Mouse (Mus musculus) forebrain, embryonic 11.5 days (tissue): ENCODE data around the gene Mad1l1. TPM values are rescaled to one million over a fixed set of nuclear protein-coding genes. Genes with fewer than 3 reads are reported as not detected.
A peak's percentile ranks its signal among the peaks of the same experiment; 100 is the strongest.

ENCODE experiments used
- ATAC-seq: fragments of 200-750 bp; cut with Nextera tagmentation; replicated peaks from 2 replicates; pipeline ENCODE4 v1.8.0; 2017; ENCODE audit warnings: moderate TSS enrichment; ENCODE audit not compliant: low FRiP score
- DNase-seq: peaks from one replicate; pipeline ENCODE4 v3.0.0-alpha.2; 2017; ENCODE audit warnings: low spot score
- H3K27ac ChIP-seq: fragments of 300-500 bp; sonication (generic); 2 replicates; pipeline ENCODE4 v1.5.1; 2014; ENCODE audit warnings: low read depth, low read length
- H3K27me3 ChIP-seq: fragments of 300-500 bp; sonication (generic); 2 replicates; pipeline ENCODE4 v1.6.1; 2014; ENCODE audit warnings: mild to moderate bottlenecking, low read length, mixed read lengths; ENCODE audit not compliant: control insufficient read depth, insufficient read depth
- H3K36me3 ChIP-seq: fragments of 300-500 bp; sonication (generic); 2 replicates; pipeline ENCODE4 v1.6.1; 2014; ENCODE audit warnings: mild to moderate bottlenecking, low read length, moderate library complexity, mixed read lengths; ENCODE audit not compliant: control insufficient read depth, insufficient read depth
- H3K4me1 ChIP-seq: fragments of 300-500 bp; sonication (generic); replicated peaks from 2 replicates; pipeline ENCODE4 v1.6.1; 2014; ENCODE audit warnings: low read length, mixed read lengths; ENCODE audit not compliant: control insufficient read depth, insufficient read depth
- H3K4me2 ChIP-seq: fragments of 300-500 bp; sonication (generic); 2 replicates; pipeline ENCODE4 v1.6.1; 2014; ENCODE audit warnings: low read depth, mild to moderate bottlenecking, low read length, moderate library complexity, mixed read lengths; ENCODE audit not compliant: severe bottlenecking
- H3K4me3 ChIP-seq: fragments of 300-500 bp; sonication (generic); 2 replicates; pipeline ENCODE4 v1.5.1; 2014; ENCODE audit warnings: low read depth, low read length
- H3K9ac ChIP-seq: fragments of 300-500 bp; sonication (generic); 2 replicates; pipeline ENCODE4 v1.6.1; 2014; ENCODE audit warnings: low read length
- H3K9me3 ChIP-seq: fragments of 300-500 bp; sonication (generic); 2 replicates; pipeline ENCODE4 v1.6.1; 2016; ENCODE audit warnings: low read length, mixed read lengths; ENCODE audit not compliant: control insufficient read depth
- WGBS: fragments of 180-500 bp; shearing (Covaris S2); extraction: QIAGEN DNeasy Blood & Tissue Kit; methylation state at CpG from one replicate; pipeline ENCODE4 v1.1.7; 2014; 5-methylcytosine and 5-hydroxymethylcytosine counted together
- polyA plus RNA-seq: library from polyadenylated mRNA; unstranded; fragments of >200 nt; fragmentation: Nextera tagmentation; extraction: Ambion mirVana; gene quantifications from 2 replicates; pipeline ENCODE4 v1.2.1, GENCODE M21; 2014

The Mad1l1 gene
- polyA plus RNA-seq, 1 experiment from 2014 or later, result 52.7 TPM

DNA sequence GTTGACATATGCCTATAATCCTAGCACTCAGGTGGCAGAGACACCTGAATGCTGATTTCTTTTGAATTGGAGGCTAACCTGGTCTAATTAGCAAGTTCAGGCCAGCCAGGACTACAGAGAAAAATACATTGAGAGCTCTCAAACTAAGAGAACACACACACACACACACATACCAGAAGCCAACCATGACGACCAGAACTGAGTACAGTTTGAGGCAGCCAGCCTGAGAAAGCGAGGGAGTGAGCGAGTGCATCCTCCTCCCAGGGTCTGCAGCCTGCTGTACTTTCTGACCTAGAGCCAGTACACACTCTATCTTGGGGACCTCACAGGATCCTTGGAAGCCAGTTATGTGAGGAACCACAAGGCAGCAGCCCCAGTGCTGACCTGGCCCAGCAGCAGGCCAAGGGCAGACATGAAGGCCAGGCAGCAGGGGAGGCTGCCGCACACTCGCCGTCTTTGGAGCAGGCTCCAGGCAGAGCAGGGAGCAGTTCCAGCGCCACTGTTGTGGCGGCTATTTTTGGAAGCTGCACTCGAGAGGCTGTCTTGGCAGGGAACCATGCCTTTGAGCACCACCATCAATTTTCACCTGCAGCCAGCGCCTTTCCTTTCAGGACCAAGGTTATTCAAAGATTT lies 143.2 kb downstream of the Mad1l1 start:
- H3K27ac ChIP-seq, result no peak overlapping the region
- ATAC-seq (no peak), DNase-seq (no peak)
- WGBS, result 71% methylated on average over 10 of the region's 10 CpGs
- peaks cover 8% of the 10 kb centered on the region; the same call in 1 of the 2 replicates for H3K4me1 ChIP-seq
- no peaks in the 10 kb centered on the region for H3K27me3 ChIP-seq
- no peaks in the 10 kb centered on the region for H3K36me3 ChIP-seq
- no peak overlapping the region for H3K4me2 ChIP-seq
- no peaks in the 10 kb centered on the region for H3K9me3 ChIP-seq
- H3K4me3 ChIP-seq, result no peak overlapping the region
- no peak overlapping the region for H3K9ac ChIP-seq

DNA sequence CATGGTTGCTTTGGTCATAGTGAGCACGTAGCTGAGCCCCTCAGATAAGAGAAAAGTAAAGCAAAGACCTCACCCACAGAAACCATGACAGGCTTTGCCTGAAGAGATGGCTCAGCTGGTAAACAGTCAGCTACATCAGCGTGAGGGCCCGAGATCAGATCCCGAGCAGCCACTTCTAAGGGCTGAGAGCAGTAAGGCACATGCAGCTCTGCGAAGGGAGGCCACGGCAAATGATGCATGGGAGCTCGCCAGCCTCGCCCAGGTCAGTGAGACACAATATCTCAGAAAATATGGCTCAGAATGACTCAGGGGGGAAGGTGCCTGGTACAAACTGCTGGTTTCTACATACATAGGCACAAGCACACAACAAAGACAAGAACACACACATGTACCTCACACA lies 143.8 kb downstream of the Mad1l1 start:
- no peak overlapping the region for H3K9ac ChIP-seq
- no peak overlapping the region for H3K4me3 ChIP-seq
- no peaks in the 10 kb centered on the region for H3K27me3 ChIP-seq
- no peaks in the 10 kb centered on the region for H3K36me3 ChIP-seq
- H3K4me1 ChIP-seq, result peaks cover 8% of the 10 kb centered on the region; the same call in 1 of the 2 replicates
- WGBS, result 87% methylated on average over 8 of the region's 8 CpGs
- no peak overlapping the region for H3K4me2 ChIP-seq
- no peaks in the 10 kb centered on the region for H3K9me3 ChIP-seq
- no peak overlapping the region for H3K27ac ChIP-seq
- no peak for DNase-seq
- no peak for ATAC-seq

- no peaks in the 10 kb centered on the region for H3K9me3 ChIP-seq
- H3K4me1 ChIP-seq, result peaks cover 8% of the 10 kb centered on the region; the same call in 1 of the 2 replicates
- H3K4me3 ChIP-seq, result no peak overlapping the region
- no peak overlapping the region for H3K9ac ChIP-seq
- no peak overlapping the region for H3K4me2 ChIP-seq
- H3K27me3 ChIP-seq, result no peaks in the 10 kb centered on the region
- H3K27ac ChIP-seq, result no peak overlapping the region
- DNase-seq (no peak), ATAC-seq (no peak)
- no peaks in the 10 kb centered on the region for H3K36me3 ChIP-seq
- WGBS, result 58% methylated on average over 3 of the region's 3 CpGs
Measured at GRCm38 (mm10) chr5:140176370-140176769, 145.0 kb downstream of the Mad1l1 start.

- peaks cover 8% of the 10 kb centered on the region; the same call in 1 of the 2 replicates for H3K4me1 ChIP-seq
Measured at GRCm38 (mm10) chr5:140174814-140175490, 146.4 kb downstream of the Mad1l1 start.

GRCm38 (mm10) chr5:140174066-140174465 lies 147.3 kb downstream of the Mad1l1 start:
- H3K9ac ChIP-seq, result no peak overlapping the region; the same call in 1 of the 2 replicates
- H3K27me3 ChIP-seq, result no peaks in the 10 kb centered on the region
- H3K9me3 ChIP-seq, result no peaks in the 10 kb centered on the region
- H3K4me3 ChIP-seq, result no peak overlapping the region
- no peak; the same call in 1 of the 2 replicates for ATAC-seq
- no peak overlapping the region for H3K4me2 ChIP-seq
- 0 out of 2 replicates have a peak overlapping the region, but pooled peaks have one; percentile 31 for H3K27ac ChIP-seq
- no peaks in the 10 kb centered on the region for H3K36me3 ChIP-seq
- WGBS, result 14% methylated on average over 3 of the region's 3 CpGs
- H3K4me1 ChIP-seq, result peaks cover 8% of the 10 kb centered on the region; the same call in 1 of the 2 replicates
- no peak for DNase-seq

More at GRCm38 (mm10) chr5:140174814-140175490, 146.4 kb downstream of the Mad1l1 start:
- no peaks in the 10 kb centered on the region for H3K27me3 ChIP-seq
- H3K36me3 ChIP-seq, result no peaks in the 10 kb centered on the region
- H3K27ac ChIP-seq, result no peak overlapping the region
- H3K9me3 ChIP-seq, result no peaks in the 10 kb centered on the region
- no peak overlapping the region for H3K9ac ChIP-seq
- DNase-seq, result no peak
- ATAC-seq, result no peak
- H3K4me3 ChIP-seq, result no peak overlapping the region
- H3K4me2 ChIP-seq, result no peak overlapping the region
- 84% methylated on average over 14 of the region's 14 CpGs for WGBS

DNA sequence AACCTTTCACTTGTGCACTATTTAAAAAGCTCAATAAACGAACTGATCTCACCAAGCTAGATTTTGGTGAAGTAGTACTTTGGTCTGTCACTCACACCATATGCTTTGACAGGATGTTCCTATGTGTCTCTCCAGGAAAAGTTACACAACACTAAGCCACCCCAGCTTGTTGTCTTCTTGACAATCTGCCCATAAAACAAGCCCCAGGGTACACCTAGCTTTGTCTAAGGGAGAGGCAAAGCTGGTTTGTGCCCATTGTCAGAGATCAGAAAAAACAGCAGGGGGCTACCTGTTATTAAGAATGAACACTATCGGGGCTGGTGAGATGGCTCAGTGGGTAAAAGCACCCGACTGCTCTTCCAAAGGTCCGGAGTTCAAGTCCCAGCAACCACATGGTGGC lies 148.2 kb downstream of the Mad1l1 start:
- no peak overlapping the region for H3K4me3 ChIP-seq
- H3K36me3 ChIP-seq, result no peaks in the 10 kb centered on the region
- DNase-seq (no peak), ATAC-seq (no peak)
- H3K4me1 ChIP-seq, result peaks cover 8% of the 10 kb centered on the region; the same call in 1 of the 2 replicates
- H3K9ac ChIP-seq, result no peak overlapping the region
- H3K4me2 ChIP-seq, result no peak overlapping the region
- no peak overlapping the region for H3K27ac ChIP-seq
- WGBS, result 86% methylated on average over 4 of the region's 4 CpGs
- H3K27me3 ChIP-seq, result no peaks in the 10 kb centered on the region
- H3K9me3 ChIP-seq, result no peaks in the 10 kb centered on the region

- H3K36me3 ChIP-seq, result no peaks in the 10 kb centered on the region
- ATAC-seq (no peak), DNase-seq (no peak)
- H3K4me1 ChIP-seq, result peaks cover 8% of the 10 kb centered on the region; the same call in 1 of the 2 replicates
- H3K9ac ChIP-seq, result no peak overlapping the region
- no peak overlapping the region for H3K4me3 ChIP-seq
- 63% methylated on average over 1 of the region's 1 CpGs for WGBS
- no peak overlapping the region for H3K27ac ChIP-seq
- H3K9me3 ChIP-seq, result no peaks in the 10 kb centered on the region
- H3K27me3 ChIP-seq, result no peaks in the 10 kb centered on the region
- H3K4me2 ChIP-seq, result no peak overlapping the region
Measured at GRCm38 (mm10) chr5:140171710-140172109, 149.6 kb downstream of the Mad1l1 start.

DNA sequence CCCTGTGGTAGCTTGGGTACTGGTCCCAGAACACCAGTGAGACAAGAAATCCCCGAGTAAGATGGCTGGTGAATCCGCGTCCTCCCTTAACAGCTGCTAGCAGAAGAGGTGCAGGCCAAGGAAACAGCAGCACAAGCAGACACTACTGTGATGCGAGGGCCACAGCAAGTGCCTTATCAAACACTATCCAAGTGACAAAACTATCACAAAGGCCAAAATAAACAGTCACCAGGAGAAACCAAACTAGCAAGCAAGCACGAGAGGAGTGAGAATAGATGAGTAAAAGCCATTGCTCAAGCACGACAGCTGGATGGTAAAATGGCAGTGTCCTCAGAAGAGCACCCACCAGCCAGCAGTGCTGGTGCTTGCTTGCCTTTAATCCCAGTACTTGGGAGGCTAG lies 153.8 kb downstream of the Mad1l1 start:
- H3K27ac ChIP-seq, result no peak overlapping the region
- no peak overlapping the region for H3K9ac ChIP-seq
- no peaks in the 10 kb centered on the region for H3K36me3 ChIP-seq
- no peaks in the 10 kb centered on the region for H3K9me3 ChIP-seq
- no peaks in the 10 kb centered on the region for H3K4me1 ChIP-seq
- ATAC-seq (no peak), DNase-seq (no peak)
- 94% methylated on average over 6 of the region's 6 CpGs for WGBS
- H3K4me3 ChIP-seq, result no peak overlapping the region
- H3K4me2 ChIP-seq, result no peak overlapping the region
- no peaks in the 10 kb centered on the region for H3K27me3 ChIP-seq
